In the genomic region with DNA sequence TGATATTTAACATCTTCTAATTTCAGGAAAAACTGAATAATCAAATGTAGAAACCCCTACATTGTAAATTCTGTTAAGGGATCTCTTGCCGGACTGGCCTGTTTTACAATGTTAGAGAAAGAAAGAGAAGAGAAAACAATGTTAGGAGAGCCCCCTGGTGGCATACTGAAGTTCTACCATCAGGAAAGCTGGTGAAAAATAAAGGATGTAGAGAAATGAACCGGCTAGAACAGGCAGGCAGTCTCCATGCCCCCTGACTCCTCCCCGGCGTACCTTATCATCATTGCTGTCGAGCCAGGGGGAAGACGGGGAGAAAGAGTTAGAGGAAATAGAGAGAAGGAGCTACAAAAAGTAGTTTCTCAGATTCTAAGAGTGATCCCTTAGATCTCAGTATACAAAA, we compare ENCODE assay signal across 8 mouse cellular contexts. TPM values are rescaled to one million over a fixed set of nuclear protein-coding genes. Genes with fewer than 3 reads are reported as not detected.
DNase-seq lines count a peak whose midpoint lies in the region; ATAC-seq and TF ChIP-seq lines count a peak whose summit lies in the region.

No protein-coding gene starts in this region.

- H3K27ac ChIP-seq in forebrain, postnatal 0 days (ENCODE audit: low read depth, low read length) = no peak overlapping the region
- no peak overlapping the region for H3K27ac ChIP-seq in forebrain, embryonic 16.5 days (ENCODE audit: low read length)
- no peak overlapping the region for H3K27ac ChIP-seq in lung, embryonic 14.5 days (ENCODE audit: low read depth)

- no peaks in the 10 kb centered on the region for H3K4me1 ChIP-seq in forebrain, postnatal 0 days (ENCODE audit: insufficient read depth)
- H3K4me1 ChIP-seq in forebrain, embryonic 16.5 days (replicated peaks; ENCODE audit: control insufficient read depth, insufficient read depth, low read length) = peaks cover 4% of the 10 kb centered on the region
- H3K4me1 ChIP-seq in lung, embryonic 14.5 days (ENCODE audit: insufficient read depth) = no peaks in the 10 kb centered on the region

- TF ChIP-seq CTCF in forebrain, postnatal 0 days (IDR thresholded peaks at IDR 0.05; ENCODE audit: low read depth) = peak; percentile 73
- peak; percentile 68 for TF ChIP-seq CTCF in lung, embryonic 14.5 days (IDR thresholded peaks at IDR 0.05; ENCODE audit: low read depth)

- H3K4me2 ChIP-seq in forebrain, postnatal 0 days (ENCODE audit: low read depth) = no peak overlapping the region
- H3K4me2 ChIP-seq in forebrain, embryonic 16.5 days (ENCODE audit: low read length) = no peak overlapping the region
- H3K4me2 ChIP-seq in lung, embryonic 14.5 days = no peak overlapping the region

- 10% methylated on average over 6 of the region's 6 CpGs for WGBS in forebrain, postnatal 0 days
- WGBS in forebrain, embryonic 16.5 days = 9% methylated on average over 6 of the region's 6 CpGs
- under 1% methylated on average over 6 of the region's 6 CpGs for WGBS in lung, embryonic 14.5 days

- no peaks in the 10 kb centered on the region for H3K9me3 ChIP-seq in forebrain, postnatal 0 days (ENCODE audit: low read length)
- H3K9me3 ChIP-seq in forebrain, embryonic 16.5 days (ENCODE audit: control insufficient read depth, low read length) = no peaks in the 10 kb centered on the region
- H3K9me3 ChIP-seq in lung, embryonic 14.5 days (ENCODE audit: low read depth, low read length) = no peaks in the 10 kb centered on the region

- H3K9ac ChIP-seq in forebrain, postnatal 0 days = no peak overlapping the region
- H3K9ac ChIP-seq in forebrain, embryonic 16.5 days (replicated peaks; ENCODE audit: low read depth, low read length) = no peak overlapping the region
- no peak overlapping the region for H3K9ac ChIP-seq in lung, embryonic 14.5 days

- H3K36me3 ChIP-seq in forebrain, postnatal 0 days (ENCODE audit: insufficient read depth) = no peaks in the 10 kb centered on the region
- no peaks in the 10 kb centered on the region for H3K36me3 ChIP-seq in forebrain, embryonic 16.5 days (ENCODE audit: control insufficient read depth, insufficient read depth)
- no peaks in the 10 kb centered on the region for H3K36me3 ChIP-seq in lung, embryonic 14.5 days (ENCODE audit: insufficient read depth)

- H3K4me3 ChIP-seq in forebrain, postnatal 0 days (ENCODE audit: low read depth, low read length) = no peak overlapping the region
- no peak overlapping the region for H3K4me3 ChIP-seq in forebrain, embryonic 16.5 days (replicated peaks; ENCODE audit: low read length)
- H3K4me3 ChIP-seq in lung, embryonic 14.5 days (ENCODE audit: low read depth, low read length) = no peak overlapping the region

- peaks cover 15% of the 10 kb centered on the region for H3K27me3 ChIP-seq in forebrain, postnatal 0 days (ENCODE audit: insufficient read depth, low read length)
- peaks cover 26% of the 10 kb centered on the region for H3K27me3 ChIP-seq in forebrain, embryonic 16.5 days (replicated peaks; ENCODE audit: control insufficient read depth, insufficient read depth, low read length)
- H3K27me3 ChIP-seq in lung, embryonic 14.5 days (ENCODE audit: insufficient read depth, low read length) = no peaks in the 10 kb centered on the region

- DNase-seq in forebrain, postnatal 0 days = peak; percentile 60
- DNase-seq in urinary bladder, postnatal 14 days (ENCODE audit: low spot score) = peak; percentile 57
- DNase-seq in urinary bladder, postnatal 4 days (ENCODE audit: low spot score in 2 of 2) = no peak
- peak; percentile 47 for DNase-seq in embryo, embryonic 10 days (ENCODE audit: low spot score)
- peak; percentile 63 to 70 for DNase-seq in kidney, postnatal 4 days
- peak; percentile 82 for DNase-seq in lung, embryonic 14.5 days
- DNase-seq in thymus, postnatal 25 days = peak; percentile 36

- ATAC-seq in forebrain, postnatal 0 days = peak; percentile 42; the same call in 1 of the 2 replicates
- no peak for ATAC-seq in forebrain, embryonic 16.5 days
- ATAC-seq in lung, embryonic 14.5 days (ENCODE audit: insufficient read depth) = no peak

RNA-seq across cellular contexts. Expression of gene 4930447C04Rik, which starts 32.6 kb away (rescaled TPM):
- total RNA-seq in forebrain, postnatal 0 days (2014; rRNA removed) = 4.3 and 9.4 TPM in 2 replicates
- 2.3 TPM in 2 replicates for polyA plus RNA-seq in forebrain, postnatal 0 days (2015; fragmentation: Nextera tagmentation; extraction: Ambion mirVana)
- polyA plus RNA-seq in forebrain, embryonic 16.5 days (2015; fragmentation: Nextera tagmentation; extraction: Ambion mirVana) = 2.1 and 3.4 TPM in 2 replicates
- 0.19 and 0.63 TPM in 2 replicates for polyA plus RNA-seq in lung, embryonic 14.5 days (2014; fragmentation: Nextera tagmentation; extraction: Ambion mirVana)

RNA-seq across cellular contexts. Expression of gene Six6, which starts 33.5 kb away (rescaled TPM):
- 1.2 and 4.0 TPM in 2 replicates for total RNA-seq in forebrain, postnatal 0 days (2014; rRNA removed)
- 0.06 and 0.77 TPM in 2 replicates for polyA plus RNA-seq in forebrain, postnatal 0 days (2015; fragmentation: Nextera tagmentation; extraction: Ambion mirVana)
- 0.10 and 0.63 TPM in 2 replicates for polyA plus RNA-seq in forebrain, embryonic 16.5 days (2015; fragmentation: Nextera tagmentation; extraction: Ambion mirVana)
- not detected in 2 replicates for polyA plus RNA-seq in lung, embryonic 14.5 days (2014; fragmentation: Nextera tagmentation; extraction: Ambion mirVana)

Comparison
In these comparisons a context has a peak if more than half of its experiments do, and no peak if none do; other contexts are left out.
1. DNase-seq: peak in forebrain, postnatal 0 days (single experiment), urinary bladder, postnatal 14 days (single experiment), embryo, embryonic 10 days (single experiment), kidney, postnatal 4 days (2 of 2), lung, embryonic 14.5 days (single experiment) and thymus, postnatal 25 days (single experiment); none in urinary bladder, postnatal 4 days (0 of 2).